Mouse (Mus musculus) ES-E14 (cell line): ENCODE results near the gene Pgghg. TPM values are rescaled to one million over a fixed set of nuclear protein-coding genes. Genes with fewer than 3 reads are reported as not detected.

Experiments
- DNase-seq: peaks from one replicate; pipeline ENCODE4 v3.0.0-alpha.2; 2013; ENCODE audit warnings: low read depth, low spot score
- H3K27ac ChIP-seq: 2 replicates; pipeline ENCODE4 v1.5.1; 2012; ENCODE audit warnings: low read depth, mild to moderate bottlenecking, low read length, moderate library complexity, mixed read lengths; ENCODE audit not compliant: poor library complexity, insufficient read depth, severe bottlenecking
- H3K36me3 ChIP-seq: 2 replicates; pipeline ENCODE4 v1.6.1; 2012; ENCODE audit warnings: mild to moderate bottlenecking, low read length, moderate library complexity, mixed read lengths; ENCODE audit not compliant: control insufficient read depth, poor library complexity, insufficient read depth, severe bottlenecking
- H3K4me1 ChIP-seq, 2 experiments: fragments of 150-350 bp in 1 of 2; sonication (generic) in 1 of 2; 2 replicates each; pipeline ENCODE4 v1.6.1; 2012; ENCODE audit warnings: low read length in 2 of 2, mild to moderate bottlenecking in 1 of 2, mixed read lengths in 1 of 2; ENCODE audit not compliant: control insufficient read depth in 2 of 2, insufficient read depth in 2 of 2, poor library complexity in 1 of 2
- H3K4me3 ChIP-seq, 2 experiments: fragments of 150-350 bp in 1 of 2; sonication (generic) in 1 of 2; 2 replicates each; pipeline ENCODE4 v1.5.1; 2012; ENCODE audit warnings: low read length in 2 of 2, low read depth in 1 of 2, mild to moderate bottlenecking in 1 of 2, mixed read lengths in 1 of 2; ENCODE audit not compliant: insufficient read depth in 1 of 2, poor library complexity in 1 of 2, severe bottlenecking in 1 of 2
- H3K9ac ChIP-seq: 2 replicates; pipeline ENCODE4 v1.6.1; 2012; ENCODE audit warnings: low read depth, mild to moderate bottlenecking, low read length, mixed read lengths; ENCODE audit not compliant: poor library complexity, insufficient read depth, severe bottlenecking
- H3K9me3 ChIP-seq: fragments of 150-350 bp; sonication (generic); 2 replicates; pipeline ENCODE4 v1.6.1; 2012; ENCODE audit warnings: low read depth, mild to moderate bottlenecking, low read length; ENCODE audit not compliant: control insufficient read depth, insufficient read depth
- CHD2 ChIP-seq: IDR thresholded peaks from 2 replicates; pipeline ENCODE4 v1.6.1; 2014; ENCODE audit warnings: mild to moderate bottlenecking, low read depth, low read length, inconsistent platforms
- HCFC1 ChIP-seq: IDR thresholded peaks from 2 replicates; pipeline ENCODE4 v1.6.1; 2012; ENCODE audit warnings: low read length, inconsistent platforms, borderline replicate concordance; ENCODE audit not compliant: insufficient read depth
- MAFK ChIP-seq: IDR thresholded peaks from 2 replicates; pipeline ENCODE4 v1.6.1; 2014; ENCODE audit warnings: mild to moderate bottlenecking, low read depth, low read length, inconsistent platforms; ENCODE audit not compliant: insufficient read depth
- ZC3H11A ChIP-seq: IDR thresholded peaks from 2 replicates; pipeline ENCODE4 v1.6.1; 2012; ENCODE audit warnings: low read depth, mild to moderate bottlenecking, inconsistent platforms, low read length, borderline replicate concordance
- ZNF384 ChIP-seq: IDR thresholded peaks from 2 replicates; pipeline ENCODE4 v1.6.1; 2012; ENCODE audit warnings: low read depth, low read length, inconsistent platforms
- in situ Hi-C, 2 experiments: fragments of 600-800 bp; cut with MboI; formaldehyde crosslinking; loops; one replicate each; pipeline ENCODE4 v1.15.1; 2025; ENCODE audit warnings: low sequenced_read_pairs in 2 of 2, inconsistent platforms in 1 of 2; ENCODE audit not compliant: unreplicated experiment in 2 of 2
- total RNA-seq: library from RNA; depleted of rRNA; stranded (reverse); fragments of 300-350 nt; gene quantifications from 2 replicates; pipeline ENCODE4 v1.2.3, GENCODE M21; 2012

The Pgghg gene
- total RNA-seq, 1 experiment = 10.0 TPM

- in situ Hi-C loops = no loop called here
- Histone ChIP-seq H3K9ac (peak overlapping the region; percentile 15), H3K36me3 (peaks cover 27% of the 10 kb centered on the region), H3K27ac (no peak overlapping the region), H3K9me3 (no peaks in the 10 kb centered on the region), H3K4me1 (peaks cover 4 to 17% of the 10 kb centered on the region in 2 experiments; a peak in 3 of 4 replicates), H3K4me3 (no peak overlapping the region)
- TF ChIP-seq HCFC1 = no peak
- no peak for TF ChIP-seq MAFK
- TF ChIP-seq CHD2 = no peak
- no peak for TF ChIP-seq ZNF384
- TF ChIP-seq ZC3H11A = no peak
- DNase-seq = no peak
Measured at GRCm38 (mm10) chr7:140942811-140943210, 1.6 kb downstream of the Pgghg start.

- in situ Hi-C loops = no loop called here
- Histone ChIP-seq H3K4me1 (peaks cover 4 to 17% of the 10 kb centered on the region in 2 experiments; a peak in 3 of 4 replicates), H3K4me3 (no peak overlapping the region), H3K27ac (no peak overlapping the region), H3K9ac (peak overlapping the region; percentile 15; the same call in 1 of the 2 replicates), H3K36me3 (peaks cover 33% of the 10 kb centered on the region), H3K9me3 (no peaks in the 10 kb centered on the region)
- DNase-seq = no peak
- no peak for TF ChIP-seq HCFC1
Measured at GRCm38 (mm10) chr7:140943356-140943755, 2.2 kb downstream of the Pgghg start.

- TF ChIP-seq ZC3H11A (no peak), CHD2 (no peak), MAFK (no peak), HCFC1 (no peak)
- no peak for DNase-seq
- in situ Hi-C loops = no loop called here
- Histone ChIP-seq H3K27ac (no peak overlapping the region), H3K4me1 (peaks cover 4 to 17% of the 10 kb centered on the region in 2 experiments; a peak in 3 of 4 replicates), H3K9ac (no peak overlapping the region), H3K9me3 (no peaks in the 10 kb centered on the region), H3K36me3 (peaks cover 42% of the 10 kb centered on the region), H3K4me3 (no peak overlapping the region)
Measured at GRCm38 (mm10) chr7:140944236-140944635, 3.0 kb downstream of the Pgghg start.

GRCm38 (mm10) chr7:140945247-140945646 lies 4.1 kb downstream of the Pgghg start:
- no peak for TF ChIP-seq ZC3H11A
- TF ChIP-seq MAFK = no peak
- no peak for TF ChIP-seq CHD2
- no peak for TF ChIP-seq HCFC1
- TF ChIP-seq ZNF384 = no peak
- H3K36me3 ChIP-seq = peaks cover 47% of the 10 kb centered on the region
- DNase-seq = no peak

GRCm38 (mm10) chr7:140946311-140946710 lies 5.1 kb downstream of the Pgghg start:
- no peaks in the 10 kb centered on the region for H3K9me3 ChIP-seq
- H3K27ac ChIP-seq = no peak overlapping the region
- H3K36me3 ChIP-seq = peaks cover 47% of the 10 kb centered on the region
- no peak for DNase-seq
- in situ Hi-C loops = no loop called here
- H3K9ac ChIP-seq = no peak overlapping the region
- TF ChIP-seq ZC3H11A (no peak), ZNF384 (no peak), MAFK (no peak), HCFC1 (no peak), CHD2 (no peak)
- H3K4me3 ChIP-seq = no peak overlapping the region
- peaks cover 5 to 27% of the 10 kb centered on the region in 2 experiments; a peak in 3 of 4 replicates for H3K4me1 ChIP-seq

More at GRCm38 (mm10) chr7:140945247-140945646, 4.1 kb downstream of the Pgghg start:
- Histone ChIP-seq H3K27ac (no peak overlapping the region), H3K9me3 (no peaks in the 10 kb centered on the region), H3K9ac (no peak overlapping the region), H3K4me3 (no peak overlapping the region), H3K4me1 (peaks cover 0 to 17% of the 10 kb centered on the region in 2 experiments; a peak in 2 of 4 replicates)
- in situ Hi-C loops = no loop called here
